Mouse (Mus musculus): ENCODE data around the gene S100pbp. TPM values are rescaled to one million over a fixed set of nuclear protein-coding genes. Genes with fewer than 3 reads are reported as not detected.

S100pbp gene
- polyA plus RNA-seq, 1 experiment from 2014 or later, result 20.3 TPM

- H3K27ac ChIP-seq (ENCODE audit: low read length), result no peak overlapping the region
- no peaks in the 10 kb centered on the region for H3K9me3 ChIP-seq (ENCODE audit: control insufficient read depth, low read depth, low read length)
- no peak overlapping the region for H3K4me2 ChIP-seq (replicated peaks; ENCODE audit: low read depth, low read length)
- no peaks in the 10 kb centered on the region for H3K36me3 ChIP-seq (ENCODE audit: control insufficient read depth, insufficient read depth, low read length)
- peaks cover 3% of the 10 kb centered on the region; the same call in 1 of the 2 replicates for H3K27me3 ChIP-seq (ENCODE audit: control insufficient read depth, insufficient read depth, low read length)
- H3K4me1 ChIP-seq (ENCODE audit: control insufficient read depth, insufficient read depth, low read length), result 0 out of 2 replicates have a peak, but pooled peaks cover 12% of the 10 kb centered on the region
- 77% methylated on average over 17 of the region's 17 CpGs for WGBS
- no peak for ATAC-seq (ENCODE audit: insufficient number of reproducible peaks, insufficient read depth, low FRiP score, low read depth)
- no peak overlapping the region for H3K4me3 ChIP-seq (ENCODE audit: low read depth, low read length)
- no peak overlapping the region for H3K9ac ChIP-seq (replicated peaks; ENCODE audit: low read depth, low read length)
Observed at GRCm38 (mm10) chr4:129141560-129142438, 47.7 kb downstream of the S100pbp start.

DNA sequence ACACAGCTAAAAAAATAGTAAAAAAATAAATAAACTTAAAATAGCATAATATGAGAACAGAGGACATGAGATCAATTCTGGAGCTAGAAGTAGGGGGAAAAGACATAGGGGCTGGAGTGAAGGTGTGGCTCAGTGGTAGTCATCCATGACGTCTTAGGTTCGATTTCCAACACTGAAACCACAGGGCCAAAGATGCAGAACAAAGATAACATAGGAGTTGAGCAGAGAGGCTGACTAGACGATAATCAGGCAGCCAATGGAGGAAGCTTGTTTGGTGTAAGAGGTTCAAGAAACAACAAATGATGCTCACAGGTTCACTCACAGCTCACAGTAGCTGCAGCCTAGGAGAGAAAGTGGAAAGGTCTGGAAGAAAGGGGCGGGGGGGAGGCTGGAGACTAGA, 48.7 kb downstream of the S100pbp start:
- H3K27ac ChIP-seq (ENCODE audit: low read length), result no peak overlapping the region
- H3K9me3 ChIP-seq (ENCODE audit: control insufficient read depth, low read depth, low read length), result no peaks in the 10 kb centered on the region
- H3K36me3 ChIP-seq (ENCODE audit: control insufficient read depth, insufficient read depth, low read length), result no peaks in the 10 kb centered on the region
- H3K4me2 ChIP-seq (replicated peaks; ENCODE audit: low read depth, low read length), result no peak overlapping the region
- ATAC-seq (ENCODE audit: insufficient number of reproducible peaks, insufficient read depth, low FRiP score, low read depth), result no peak
- H3K4me3 ChIP-seq (ENCODE audit: low read depth, low read length), result no peak overlapping the region
- H3K4me1 ChIP-seq (ENCODE audit: control insufficient read depth, insufficient read depth, low read length), result 0 out of 2 replicates have a peak, but pooled peaks cover 12% of the 10 kb centered on the region
- peaks cover 3% of the 10 kb centered on the region; the same call in 1 of the 2 replicates for H3K27me3 ChIP-seq (ENCODE audit: control insufficient read depth, insufficient read depth, low read length)
- 82% methylated on average over 4 of the region's 4 CpGs for WGBS
- no peak overlapping the region for H3K9ac ChIP-seq (replicated peaks; ENCODE audit: low read depth, low read length)

DNA sequence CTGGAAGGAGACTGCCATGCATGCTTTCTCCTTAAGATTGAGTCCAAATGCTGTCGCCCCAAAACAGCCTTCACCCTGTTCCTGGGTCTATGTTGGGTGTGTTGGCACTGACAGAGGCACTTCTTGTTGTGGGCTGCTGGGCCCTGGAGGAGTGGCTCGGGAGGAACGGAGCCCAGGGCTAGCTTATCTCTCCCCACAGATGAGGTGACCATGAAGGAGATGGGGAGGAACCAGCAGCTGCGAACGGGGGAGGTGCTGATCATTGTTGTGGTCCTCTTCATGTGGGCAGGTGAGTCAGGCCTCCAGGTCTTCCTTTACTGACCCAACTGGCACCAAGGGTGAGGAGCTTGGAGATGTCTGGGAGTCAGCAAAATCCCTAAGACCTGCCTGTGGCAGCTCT, 49.9 kb downstream of the S100pbp start:
- Histone ChIP-seq H3K4me1 (ENCODE audit: control insufficient read depth, insufficient read depth, low read length) (0 out of 2 replicates have a peak, but pooled peaks cover 8% of the 10 kb centered on the region), H3K36me3 (ENCODE audit: control insufficient read depth, insufficient read depth, low read length) (no peaks in the 10 kb centered on the region), H3K4me2 (replicated peaks; ENCODE audit: low read depth, low read length) (no peak overlapping the region), H3K27ac (ENCODE audit: low read length) (no peak overlapping the region), H3K27me3 (ENCODE audit: control insufficient read depth, insufficient read depth, low read length) (peaks cover 5% of the 10 kb centered on the region; the same call in 1 of the 2 replicates), H3K9ac (replicated peaks; ENCODE audit: low read depth, low read length) (no peak overlapping the region), H3K9me3 (ENCODE audit: control insufficient read depth, low read depth, low read length) (no peaks in the 10 kb centered on the region), H3K4me3 (ENCODE audit: low read depth, low read length) (no peak overlapping the region)
- WGBS, result 85% methylated on average over 5 of the region's 5 CpGs
- ATAC-seq (ENCODE audit: insufficient number of reproducible peaks, insufficient read depth, low FRiP score, low read depth), result peak; percentile 12; the same call in 1 of the 2 replicates

- H3K36me3 ChIP-seq (ENCODE audit: control insufficient read depth, insufficient read depth, low read length), result no peaks in the 10 kb centered on the region
- WGBS, result 56% methylated on average over 14 of the region's 14 CpGs
- H3K4me1 ChIP-seq (ENCODE audit: control insufficient read depth, insufficient read depth, low read length), result 0 out of 2 replicates have a peak, but pooled peaks cover 4% of the 10 kb centered on the region
- no peaks in the 10 kb centered on the region for H3K9me3 ChIP-seq (ENCODE audit: control insufficient read depth, low read depth, low read length)
- H3K27me3 ChIP-seq (ENCODE audit: control insufficient read depth, insufficient read depth, low read length), result peaks cover 5% of the 10 kb centered on the region; the same call in 1 of the 2 replicates
- no peak for ATAC-seq (ENCODE audit: insufficient number of reproducible peaks, insufficient read depth, low FRiP score, low read depth)
- H3K4me3 ChIP-seq (ENCODE audit: low read depth, low read length), result peak overlapping the region; percentile 43
- H3K4me2 ChIP-seq (replicated peaks; ENCODE audit: low read depth, low read length), result peak overlapping the region; percentile 90
- H3K9ac ChIP-seq (replicated peaks; ENCODE audit: low read depth, low read length), result peak overlapping the region; percentile 55; the same call in 1 of the 2 replicates
- no peak overlapping the region for H3K27ac ChIP-seq (ENCODE audit: low read length)
Observed at GRCm38 (mm10) chr4:129137392-129138321, 51.9 kb downstream of the S100pbp start.

DNA sequence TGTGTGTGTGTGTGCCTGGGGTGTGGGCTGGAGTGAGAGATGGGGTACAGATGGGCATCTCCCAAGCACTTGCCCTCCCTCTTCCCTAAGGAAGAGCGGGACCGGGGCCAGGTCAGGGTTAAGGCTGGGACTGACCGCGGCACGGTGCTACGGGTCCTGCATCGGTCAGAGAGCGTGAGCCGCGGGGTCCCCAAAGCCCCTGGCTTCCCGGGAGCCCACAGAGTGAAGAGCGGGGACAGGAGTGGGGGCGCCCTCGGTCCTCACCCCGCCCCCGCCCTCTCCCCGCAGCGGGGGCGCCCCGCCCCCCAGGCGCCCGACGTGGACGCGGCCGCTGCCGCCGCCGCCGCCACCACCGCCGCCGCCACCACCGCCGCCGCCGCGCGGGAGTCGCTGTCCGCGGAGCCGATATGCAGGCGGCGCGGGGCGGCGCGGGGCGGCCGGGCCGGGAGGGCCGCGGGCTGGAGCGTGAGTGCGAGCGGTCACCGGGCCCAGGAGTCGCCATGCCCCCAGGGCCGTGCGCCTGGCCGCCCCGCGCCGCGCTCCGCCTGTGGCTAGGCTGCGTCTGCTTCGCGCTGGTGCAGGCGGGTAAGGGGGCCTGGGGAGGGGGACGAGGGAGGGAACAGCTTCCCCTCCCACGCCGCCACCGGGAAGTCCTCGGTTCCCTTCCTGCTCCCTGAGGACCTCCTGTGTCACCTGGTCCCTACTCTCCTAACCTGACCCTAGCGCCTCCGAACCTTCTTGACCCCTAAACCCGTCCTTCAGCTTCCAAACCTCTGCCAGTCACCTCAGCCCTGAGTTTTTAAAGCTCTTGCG, 52.7 kb downstream of the S100pbp start, which contains the start of gene Fndc5:
Gene Fndc5 (plus strand): TSS at position 421 of the 813 bp plus-strand sequence.
- Histone ChIP-seq H3K4me2 (replicated peaks; ENCODE audit: low read depth, low read length) (peak within 1 kb of the TSS; percentile 90), H3K4me1 (ENCODE audit: control insufficient read depth, insufficient read depth, low read length) (0 out of 2 replicates have a peak, but pooled peaks cover 4% of the 10 kb centered on the region), H3K9me3 (ENCODE audit: control insufficient read depth, low read depth, low read length) (no peaks in the 10 kb centered on the region), H3K36me3 (ENCODE audit: control insufficient read depth, insufficient read depth, low read length) (no peaks in the 10 kb centered on the region), H3K27ac (ENCODE audit: low read length) (no peak within 1 kb of the TSS), H3K9ac (replicated peaks; ENCODE audit: low read depth, low read length) (peak within 1 kb of the TSS; percentile 55; the same call in 1 of the 2 replicates), H3K27me3 (ENCODE audit: control insufficient read depth, insufficient read depth, low read length) (peaks cover 5% of the 10 kb centered on the region; the same call in 1 of the 2 replicates), H3K4me3 (ENCODE audit: low read depth, low read length) (peak within 1 kb of the TSS; percentile 43)
- ATAC-seq (ENCODE audit: insufficient number of reproducible peaks, insufficient read depth, low FRiP score, low read depth), result no peak
- under 1% methylated on average over 48 of the region's 80 CpGs for WGBS

- Histone ChIP-seq H3K27ac (ENCODE audit: low read length) (no peak overlapping the region), H3K4me2 (replicated peaks; ENCODE audit: low read depth, low read length) (peak overlapping the region; percentile 90), H3K27me3 (ENCODE audit: control insufficient read depth, insufficient read depth, low read length) (peaks cover 5% of the 10 kb centered on the region; the same call in 1 of the 2 replicates), H3K9me3 (ENCODE audit: control insufficient read depth, low read depth, low read length) (no peaks in the 10 kb centered on the region), H3K36me3 (ENCODE audit: control insufficient read depth, insufficient read depth, low read length) (no peaks in the 10 kb centered on the region), H3K4me3 (ENCODE audit: low read depth, low read length) (peak overlapping the region; percentile 43), H3K4me1 (ENCODE audit: control insufficient read depth, insufficient read depth, low read length) (0 out of 2 replicates have a peak, but pooled peaks cover 4% of the 10 kb centered on the region), H3K9ac (replicated peaks; ENCODE audit: low read depth, low read length) (no peak overlapping the region)
- WGBS, result 40% methylated on average over 9 of the region's 9 CpGs
- ATAC-seq (ENCODE audit: insufficient number of reproducible peaks, insufficient read depth, low FRiP score, low read depth), result no peak
Observed at GRCm38 (mm10) chr4:129136189-129136578, 53.3 kb downstream of the S100pbp start.

- Histone ChIP-seq H3K27me3 (ENCODE audit: control insufficient read depth, insufficient read depth, low read length) (peaks cover 5% of the 10 kb centered on the region; the same call in 1 of the 2 replicates), H3K27ac (ENCODE audit: low read length) (no peak overlapping the region), H3K4me1 (ENCODE audit: control insufficient read depth, insufficient read depth, low read length) (0 out of 2 replicates have a peak, but pooled peaks cover 4% of the 10 kb centered on the region), H3K9me3 (ENCODE audit: control insufficient read depth, low read depth, low read length) (no peaks in the 10 kb centered on the region), H3K4me3 (ENCODE audit: low read depth, low read length) (no peak overlapping the region), H3K36me3 (ENCODE audit: control insufficient read depth, insufficient read depth, low read length) (no peaks in the 10 kb centered on the region), H3K9ac (replicated peaks; ENCODE audit: low read depth, low read length) (no peak overlapping the region), H3K4me2 (replicated peaks; ENCODE audit: low read depth, low read length) (no peak overlapping the region)
- no peak for ATAC-seq (ENCODE audit: insufficient number of reproducible peaks, insufficient read depth, low FRiP score, low read depth)
- 55% methylated on average over 2 of the region's 2 CpGs for WGBS
Observed at GRCm38 (mm10) chr4:129135637-129136036, 53.9 kb downstream of the S100pbp start.

Measured in stomach, embryonic 14.5 days (tissue).